Mouse (Mus musculus): ENCODE measurements around the gene Ctnnbip1. TPM values are rescaled to one million over a fixed set of nuclear protein-coding genes. Genes with fewer than 3 reads are reported as not detected.

Gene Ctnnbip1
- polyA plus RNA-seq, 1 experiment from 2014 or later, result 8.4 TPM

DNA sequence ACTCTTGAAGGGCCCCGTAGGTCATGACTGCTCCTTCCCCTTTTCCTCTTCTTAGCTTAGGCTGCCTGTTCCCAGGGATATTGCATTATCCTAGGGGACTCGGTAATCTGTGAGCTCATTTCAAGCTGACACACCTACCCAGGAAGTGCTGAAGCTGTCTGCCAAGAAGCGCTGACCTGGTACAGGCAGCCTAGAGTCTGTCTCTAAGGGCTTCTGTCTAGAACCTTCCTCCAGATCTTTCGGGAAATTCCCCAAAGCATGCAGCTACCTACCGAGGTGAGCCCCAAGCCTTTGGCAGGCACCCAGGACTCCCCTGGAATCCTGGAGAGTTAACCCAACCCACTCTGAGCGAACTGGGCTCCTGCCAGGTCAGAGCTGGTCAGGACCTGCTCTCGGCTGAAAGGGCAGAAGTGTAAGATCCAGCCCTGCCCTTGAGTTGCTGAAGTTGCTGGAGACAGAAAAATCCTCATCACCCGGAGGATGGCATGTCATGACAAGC is 53.7 kb downstream of the Ctnnbip1 start:
- H3K36me3 ChIP-seq (ENCODE audit: control insufficient read depth, insufficient read depth), result no peaks in the 10 kb centered on the region
- no peaks in the 10 kb centered on the region for H3K9me3 ChIP-seq (replicated peaks; ENCODE audit: control insufficient read depth, low read length)
- ATAC-seq (ENCODE audit: low read depth), result no peak
- no peaks in the 10 kb centered on the region; the same call in 1 of the 2 replicates for H3K4me1 ChIP-seq (ENCODE audit: control insufficient read depth, low read depth, low read length)
- no peak overlapping the region for H3K4me3 ChIP-seq (ENCODE audit: low read depth, low read length)
- 42% methylated on average over 8 of the region's 8 CpGs for WGBS (ENCODE audit: insufficient replicate concordance)
- H3K4me2 ChIP-seq (ENCODE audit: low read depth, low read length), result no peak overlapping the region
- no peak overlapping the region for H3K27ac ChIP-seq (ENCODE audit: low read length)
- H3K27me3 ChIP-seq (ENCODE audit: control insufficient read depth, insufficient read depth, low read depth, low read length), result no peaks in the 10 kb centered on the region
- H3K9ac ChIP-seq (ENCODE audit: low read depth, low read length), result no peak overlapping the region

DNA sequence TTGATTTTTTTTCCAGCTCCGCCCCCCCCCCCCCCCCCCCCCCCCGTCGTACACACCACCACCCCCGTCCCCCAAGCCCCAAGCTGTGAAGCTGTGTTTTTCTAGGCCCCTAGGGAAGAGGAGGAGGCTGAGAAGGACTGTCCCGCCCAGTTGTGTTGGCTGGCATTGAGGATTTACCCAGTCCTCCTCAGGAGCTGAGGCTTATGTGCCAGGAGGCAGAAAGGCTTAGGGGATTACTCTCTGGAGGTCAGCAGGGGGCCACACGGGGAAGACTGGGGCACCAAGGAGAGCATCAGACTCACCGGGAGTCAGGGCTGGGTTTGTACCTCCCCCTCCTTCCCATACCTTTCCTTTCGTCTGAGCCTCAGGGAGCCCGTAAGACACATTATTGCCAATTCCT is 54.4 kb downstream of the Ctnnbip1 start:
- Histone ChIP-seq H3K27ac (ENCODE audit: low read length) (no peak overlapping the region), H3K27me3 (ENCODE audit: control insufficient read depth, insufficient read depth, low read depth, low read length) (no peaks in the 10 kb centered on the region), H3K9me3 (replicated peaks; ENCODE audit: control insufficient read depth, low read length) (no peaks in the 10 kb centered on the region), H3K9ac (ENCODE audit: low read depth, low read length) (no peak overlapping the region), H3K36me3 (ENCODE audit: control insufficient read depth, insufficient read depth) (no peaks in the 10 kb centered on the region), H3K4me1 (ENCODE audit: control insufficient read depth, low read depth, low read length) (no peaks in the 10 kb centered on the region; the same call in 1 of the 2 replicates), H3K4me2 (ENCODE audit: low read depth, low read length) (no peak overlapping the region), H3K4me3 (ENCODE audit: low read depth, low read length) (no peak overlapping the region)
- ATAC-seq (ENCODE audit: low read depth), result no peak
- WGBS (ENCODE audit: insufficient replicate concordance), result 47% methylated on average over 5 of the region's 9 CpGs

DNA sequence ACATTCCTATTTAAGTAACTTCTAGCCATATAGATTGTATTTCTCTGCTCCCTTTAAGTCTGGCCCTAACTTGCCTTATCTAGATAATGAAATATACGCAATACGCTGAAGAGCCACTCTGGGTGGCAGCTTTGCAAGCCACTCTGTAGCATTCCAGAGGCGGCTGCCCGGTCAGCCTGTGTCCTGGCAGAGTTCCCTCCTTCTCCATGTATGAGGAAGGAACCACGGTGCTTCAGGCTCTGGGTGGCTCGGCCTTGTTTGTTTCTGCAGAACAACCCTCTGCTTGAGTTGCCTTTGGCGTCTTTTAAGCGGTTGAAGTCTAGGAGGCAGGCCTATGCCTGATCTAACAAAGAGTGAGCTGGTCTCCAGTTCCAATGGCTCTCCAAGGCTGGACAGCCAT is 54.8 kb downstream of the Ctnnbip1 start:
- Histone ChIP-seq H3K27ac (ENCODE audit: low read length) (no peak overlapping the region), H3K4me2 (ENCODE audit: low read depth, low read length) (no peak overlapping the region)

DNA sequence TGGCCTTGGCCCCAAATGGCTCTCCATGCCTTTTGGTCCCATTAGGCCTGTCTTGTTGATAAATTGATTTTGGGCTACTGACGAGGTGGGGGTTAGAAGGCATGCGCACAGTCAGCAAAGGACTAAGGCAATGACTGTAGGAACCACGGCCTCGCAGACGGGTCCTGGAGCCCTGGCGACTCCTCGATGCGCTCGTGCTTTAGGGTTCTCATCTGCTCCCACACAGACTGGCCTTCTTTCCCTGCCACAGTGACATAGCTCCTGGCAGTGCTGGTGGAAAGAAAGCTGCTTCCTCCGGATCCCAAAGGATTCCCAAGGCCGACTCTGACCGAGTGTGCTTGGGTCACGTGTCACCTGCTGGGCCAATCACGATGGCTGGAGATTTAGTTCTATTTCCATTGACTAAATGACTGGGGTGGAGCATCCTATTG is 56.4 kb downstream of the Ctnnbip1 start:
- 69% methylated on average over 14 of the region's 14 CpGs for WGBS (ENCODE audit: insufficient replicate concordance)
- H3K27me3 ChIP-seq (ENCODE audit: control insufficient read depth, insufficient read depth, low read depth, low read length), result no peaks in the 10 kb centered on the region; the same call in none of the 2 replicates
- no peaks in the 10 kb centered on the region for H3K4me1 ChIP-seq (ENCODE audit: control insufficient read depth, low read depth, low read length)
- H3K4me2 ChIP-seq (ENCODE audit: low read depth, low read length), result no peak overlapping the region
- H3K27ac ChIP-seq (ENCODE audit: low read length), result no peak overlapping the region
- no peaks in the 10 kb centered on the region for H3K9me3 ChIP-seq (replicated peaks; ENCODE audit: control insufficient read depth, low read length)
- ATAC-seq (ENCODE audit: low read depth), result no peak
- no peak overlapping the region for H3K4me3 ChIP-seq (ENCODE audit: low read depth, low read length)
- H3K9ac ChIP-seq (ENCODE audit: low read depth, low read length), result no peak overlapping the region
- H3K36me3 ChIP-seq (ENCODE audit: control insufficient read depth, insufficient read depth), result no peaks in the 10 kb centered on the region

More for the DNA sequence above, 54.8 kb downstream of the Ctnnbip1 start:
- no peaks in the 10 kb centered on the region for H3K36me3 ChIP-seq (ENCODE audit: control insufficient read depth, insufficient read depth)
- WGBS (ENCODE audit: insufficient replicate concordance), result 58% methylated on average over 8 of the region's 8 CpGs
- no peak overlapping the region for H3K4me3 ChIP-seq (ENCODE audit: low read depth, low read length)
- no peaks in the 10 kb centered on the region for H3K9me3 ChIP-seq (replicated peaks; ENCODE audit: control insufficient read depth, low read length)
- no peaks in the 10 kb centered on the region for H3K27me3 ChIP-seq (ENCODE audit: control insufficient read depth, insufficient read depth, low read depth, low read length)
- no peak for ATAC-seq (ENCODE audit: low read depth)
- no peaks in the 10 kb centered on the region for H3K4me1 ChIP-seq (ENCODE audit: control insufficient read depth, low read depth, low read length)
- no peak overlapping the region for H3K9ac ChIP-seq (ENCODE audit: low read depth, low read length)

DNA sequence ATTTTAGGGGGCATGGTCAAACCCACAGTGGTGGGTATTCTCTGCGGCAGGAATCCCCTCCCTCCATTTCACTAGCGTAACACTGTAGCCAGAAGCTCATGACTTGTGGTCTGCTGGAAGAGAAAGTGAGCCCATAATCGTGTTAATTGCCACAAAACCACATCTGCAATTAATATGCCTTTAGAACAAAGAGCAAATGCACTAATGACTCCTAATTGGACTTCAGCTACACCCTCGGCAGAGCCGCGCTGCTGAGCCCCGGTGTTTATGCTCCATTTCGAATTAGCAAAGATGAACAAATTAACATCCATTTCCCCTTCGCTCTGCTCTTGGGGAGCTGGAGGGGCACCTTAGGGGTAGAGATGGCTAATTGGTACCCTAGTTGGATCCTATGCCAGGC is 58.0 kb downstream of the Ctnnbip1 start:
- WGBS (ENCODE audit: insufficient replicate concordance), result 74% methylated on average over 9 of the region's 9 CpGs
- H3K4me2 ChIP-seq (ENCODE audit: low read depth, low read length), result no peak overlapping the region
- H3K9me3 ChIP-seq (replicated peaks; ENCODE audit: control insufficient read depth, low read length), result no peaks in the 10 kb centered on the region
- no peak overlapping the region for H3K27ac ChIP-seq (ENCODE audit: low read length)
- no peaks in the 10 kb centered on the region; the same call in none of the 2 replicates for H3K27me3 ChIP-seq (ENCODE audit: control insufficient read depth, insufficient read depth, low read depth, low read length)
- ATAC-seq (ENCODE audit: low read depth), result no peak
- no peak overlapping the region for H3K9ac ChIP-seq (ENCODE audit: low read depth, low read length)
- no peak overlapping the region for H3K4me3 ChIP-seq (ENCODE audit: low read depth, low read length)
- no peaks in the 10 kb centered on the region for H3K4me1 ChIP-seq (ENCODE audit: control insufficient read depth, low read depth, low read length)
- no peaks in the 10 kb centered on the region for H3K36me3 ChIP-seq (ENCODE audit: control insufficient read depth, insufficient read depth)

DNA sequence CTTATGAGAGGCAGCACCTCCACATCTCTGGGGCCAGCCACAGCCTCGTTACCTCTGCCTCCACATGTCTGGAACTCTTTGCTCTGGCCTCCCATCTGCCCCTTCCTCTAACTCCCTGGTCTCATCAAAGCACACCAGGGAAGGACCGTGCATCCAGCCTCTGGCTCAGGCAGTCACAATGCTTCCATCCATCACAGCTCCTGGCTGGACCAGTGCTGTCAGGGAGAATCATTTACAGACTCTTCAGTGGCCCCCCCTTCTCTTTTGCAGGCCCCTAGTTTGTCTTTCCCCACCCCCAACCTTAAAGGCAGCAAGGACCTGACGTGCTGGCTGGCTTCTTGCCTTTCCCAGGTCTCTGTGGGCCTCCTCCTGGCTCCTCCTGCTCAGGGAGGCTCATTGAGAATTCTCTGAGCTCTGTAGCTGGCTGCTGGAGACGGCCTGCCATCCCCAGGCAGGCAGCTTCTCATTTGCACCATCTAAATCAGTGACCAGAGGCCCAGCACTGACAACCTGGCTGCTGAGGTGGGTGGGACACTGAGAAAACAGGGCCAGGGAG is 59.0 kb downstream of the Ctnnbip1 start:
- 21% methylated on average over 4 of the region's 4 CpGs for WGBS (ENCODE audit: insufficient replicate concordance)
- Histone ChIP-seq H3K4me3 (ENCODE audit: low read depth, low read length) (no peak overlapping the region), H3K4me2 (ENCODE audit: low read depth, low read length) (no peak overlapping the region), H3K27ac (ENCODE audit: low read length) (no peak overlapping the region), H3K36me3 (ENCODE audit: control insufficient read depth, insufficient read depth) (no peaks in the 10 kb centered on the region), H3K27me3 (ENCODE audit: control insufficient read depth, insufficient read depth, low read depth, low read length) (no peaks in the 10 kb centered on the region; the same call in none of the 2 replicates), H3K9me3 (replicated peaks; ENCODE audit: control insufficient read depth, low read length) (no peaks in the 10 kb centered on the region), H3K4me1 (ENCODE audit: control insufficient read depth, low read depth, low read length) (no peaks in the 10 kb centered on the region), H3K9ac (ENCODE audit: low read depth, low read length) (no peak overlapping the region)
- no peak for ATAC-seq (ENCODE audit: low read depth)

DNA sequence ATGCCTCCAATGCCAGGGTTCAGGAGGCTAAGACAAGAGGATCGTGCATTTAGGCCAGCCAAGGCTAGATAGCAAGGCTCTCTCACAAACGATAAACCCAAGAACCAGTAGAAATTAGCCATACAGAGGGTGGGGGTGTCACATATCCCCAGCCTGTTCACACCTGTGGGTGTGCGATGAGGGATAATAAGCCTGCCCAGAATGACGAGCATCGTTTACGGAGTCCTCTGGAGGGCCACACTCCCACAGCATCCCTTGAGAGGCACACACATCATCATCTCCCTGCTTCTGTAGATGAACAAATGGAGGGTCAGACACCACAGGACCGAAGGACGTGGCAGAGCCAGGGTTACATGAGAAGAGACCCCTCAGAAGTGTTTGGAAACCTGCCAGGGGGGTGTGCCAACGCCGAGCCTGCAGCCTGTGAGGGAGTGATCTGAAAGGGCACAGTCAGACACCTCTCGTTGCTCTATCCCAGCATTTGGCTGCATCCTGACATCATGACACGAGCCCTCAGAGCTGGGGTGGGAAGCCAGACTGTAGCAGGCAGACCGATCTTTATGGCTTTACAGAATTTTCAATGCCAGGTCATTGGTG is 60.1 kb downstream of the Ctnnbip1 start:
- Histone ChIP-seq H3K4me3 (ENCODE audit: low read depth, low read length) (no peak overlapping the region), H3K36me3 (ENCODE audit: control insufficient read depth, insufficient read depth) (no peaks in the 10 kb centered on the region), H3K9ac (ENCODE audit: low read depth, low read length) (no peak overlapping the region), H3K27ac (ENCODE audit: low read length) (no peak overlapping the region), H3K9me3 (replicated peaks; ENCODE audit: control insufficient read depth, low read length) (no peaks in the 10 kb centered on the region), H3K27me3 (ENCODE audit: control insufficient read depth, insufficient read depth, low read depth, low read length) (peaks cover 4% of the 10 kb centered on the region), H3K4me1 (ENCODE audit: control insufficient read depth, low read depth, low read length) (no peaks in the 10 kb centered on the region), H3K4me2 (ENCODE audit: low read depth, low read length) (no peak overlapping the region)
- ATAC-seq (ENCODE audit: low read depth), result no peak
- 61% methylated on average over 13 of the region's 13 CpGs for WGBS (ENCODE audit: insufficient replicate concordance)

DNA sequence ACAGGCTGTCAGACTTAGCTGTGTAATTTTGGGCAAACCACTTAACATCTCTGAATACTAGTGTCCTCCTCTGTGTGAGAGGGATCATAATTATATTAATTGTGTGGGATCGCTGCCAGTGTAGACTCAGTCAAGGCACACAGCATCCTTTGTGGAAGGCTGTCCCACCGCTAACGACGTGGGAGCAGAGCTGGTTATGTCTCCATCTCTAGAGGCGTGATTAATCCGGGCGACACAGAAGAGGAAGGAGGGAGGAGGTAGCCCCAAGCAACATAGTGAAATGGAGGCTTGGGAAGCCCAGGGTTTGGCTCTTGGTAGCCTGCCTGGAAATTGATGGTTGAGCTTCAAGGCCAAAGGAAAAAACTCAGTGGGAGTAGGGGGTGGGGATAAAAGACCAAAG is 60.8 kb downstream of the Ctnnbip1 start:
- no peak overlapping the region for H3K4me3 ChIP-seq (ENCODE audit: low read depth, low read length)
- WGBS (ENCODE audit: insufficient replicate concordance), result 50% methylated on average over 7 of the region's 7 CpGs
- ATAC-seq (ENCODE audit: low read depth), result no peak
- no peaks in the 10 kb centered on the region for H3K9me3 ChIP-seq (replicated peaks; ENCODE audit: control insufficient read depth, low read length)
- no peak overlapping the region for H3K4me2 ChIP-seq (ENCODE audit: low read depth, low read length)
- H3K36me3 ChIP-seq (ENCODE audit: control insufficient read depth, insufficient read depth), result no peaks in the 10 kb centered on the region
- H3K4me1 ChIP-seq (ENCODE audit: control insufficient read depth, low read depth, low read length), result no peaks in the 10 kb centered on the region
- H3K27me3 ChIP-seq (ENCODE audit: control insufficient read depth, insufficient read depth, low read depth, low read length), result peaks cover 5% of the 10 kb centered on the region
- no peak overlapping the region for H3K9ac ChIP-seq (ENCODE audit: low read depth, low read length)
- H3K27ac ChIP-seq (ENCODE audit: low read length), result no peak overlapping the region

DNA sequence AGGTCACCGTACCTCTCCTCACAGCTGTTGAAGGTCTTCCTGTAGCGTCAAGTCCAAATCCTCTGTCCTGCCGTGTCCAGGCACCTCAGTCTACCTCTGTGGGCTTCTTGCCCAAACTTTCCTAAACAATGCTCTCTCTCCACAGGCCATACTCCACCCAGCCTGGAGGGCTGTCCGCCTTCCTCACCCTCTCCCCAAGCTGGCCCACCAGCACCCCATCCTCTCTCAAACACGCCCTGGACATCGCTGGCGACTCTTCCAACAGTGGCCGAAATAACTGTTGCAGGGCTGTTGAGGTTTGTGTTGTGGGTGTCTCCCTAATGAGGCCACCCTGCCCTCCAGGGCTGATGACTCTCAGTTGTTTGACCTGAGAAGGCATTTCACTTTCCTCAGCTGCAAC is 67.2 kb downstream of the Ctnnbip1 start:
- peaks cover 55% of the 10 kb centered on the region for H3K27me3 ChIP-seq (ENCODE audit: control insufficient read depth, insufficient read depth, low read depth, low read length)
- WGBS (ENCODE audit: insufficient replicate concordance), result 52% methylated on average over 8 of the region's 8 CpGs
- no peaks in the 10 kb centered on the region; the same call in none of the 2 replicates for H3K4me1 ChIP-seq (ENCODE audit: control insufficient read depth, low read depth, low read length)

More for the DNA sequence above, 67.2 kb downstream of the Ctnnbip1 start:
- Histone ChIP-seq H3K9me3 (replicated peaks; ENCODE audit: control insufficient read depth, low read length) (no peaks in the 10 kb centered on the region), H3K9ac (ENCODE audit: low read depth, low read length) (no peak overlapping the region), H3K27ac (ENCODE audit: low read length) (no peak overlapping the region), H3K36me3 (ENCODE audit: control insufficient read depth, insufficient read depth) (no peaks in the 10 kb centered on the region), H3K4me2 (ENCODE audit: low read depth, low read length) (no peak overlapping the region), H3K4me3 (ENCODE audit: low read depth, low read length) (no peak overlapping the region)
- ATAC-seq (ENCODE audit: low read depth), result no peak
